Mouse (Mus musculus): ENCODE data around the gene Tubb4b. TPM values are rescaled to one million over a fixed set of nuclear protein-coding genes. Genes with fewer than 3 reads are reported as not detected.
"Not testable (repeated sequence)": the region's sequence is repeated elsewhere in the genome, so short reads cannot be mapped to it uniquely, and the experiment has no call there.

Gene Tubb4b
- polyA plus RNA-seq, 1 experiment from 2014 or later = 76.8 TPM

- WGBS (ENCODE audit: missing documents) = 53% methylated on average over 10 of the region's 12 CpGs
- no peaks in the 10 kb centered on the region for H3K36me3 ChIP-seq (ENCODE audit: inconsistent target)
- peak overlapping the region; percentile 23; the same call in 1 of the 2 replicates for H3K4me3 ChIP-seq (ENCODE audit: inconsistent target)
- peak overlapping the region; percentile 32 for H3K27ac ChIP-seq
- H3K79me2 ChIP-seq (ENCODE audit: inconsistent target) = peaks cover 35% of the 10 kb centered on the region; the same call in 1 of the 2 replicates
Observed at GRCm38 (mm10) chr2:25261870-25262269, 37.4 kb upstream of the Tubb4b start.

DNA sequence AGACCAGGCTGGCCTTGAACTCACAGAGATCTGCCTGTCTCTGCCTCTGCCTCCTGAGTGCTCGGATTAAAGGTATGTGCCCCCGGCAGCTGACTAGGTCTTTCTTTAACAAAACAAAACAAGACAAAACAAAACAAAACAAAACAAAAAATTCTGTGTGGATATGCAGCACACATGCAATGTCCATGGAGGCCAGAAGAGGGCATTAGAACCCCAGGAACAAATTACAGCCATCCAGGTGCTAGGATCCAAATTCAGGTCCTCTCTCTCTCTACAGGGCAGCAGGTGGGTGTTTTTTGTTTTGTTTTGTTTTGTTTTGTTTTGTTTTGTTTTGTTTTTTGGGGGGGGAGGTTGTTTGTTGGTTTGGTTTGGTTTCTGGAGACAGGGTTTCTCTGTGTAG lies 34.4 kb upstream of the Tubb4b start:
- H3K36me3 ChIP-seq (ENCODE audit: inconsistent target) = no peaks in the 10 kb centered on the region
- H3K27ac ChIP-seq = no peak overlapping the region
- H3K4me3 ChIP-seq (ENCODE audit: inconsistent target) = no peak overlapping the region
- H3K79me2 ChIP-seq (ENCODE audit: inconsistent target) = peaks cover 24% of the 10 kb centered on the region; the same call in 1 of the 2 replicates
- 69% methylated on average over 2 of the region's 2 CpGs for WGBS (ENCODE audit: missing documents)

DNA sequence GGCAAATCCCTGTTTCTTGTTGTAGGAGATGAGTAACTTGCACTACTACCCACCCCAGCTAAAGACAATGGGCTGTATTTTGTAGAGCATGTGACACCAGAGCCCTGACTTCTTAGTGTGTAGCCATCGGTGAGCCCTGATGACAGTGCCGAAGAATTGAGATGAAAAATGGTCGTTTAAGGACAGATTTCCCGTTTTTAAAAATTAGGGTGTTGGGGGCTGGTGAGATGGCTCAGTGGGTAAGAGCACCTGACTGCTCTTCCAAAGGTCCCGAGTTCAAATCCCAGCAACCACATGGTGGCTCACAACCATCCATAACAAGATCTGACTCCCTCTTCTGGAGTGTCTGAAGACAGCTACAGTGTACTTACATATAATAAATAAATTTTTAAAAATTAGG lies 32.7 kb upstream of the Tubb4b start:
- H3K4me3 ChIP-seq (ENCODE audit: inconsistent target) = not testable (repeated sequence)

DNA sequence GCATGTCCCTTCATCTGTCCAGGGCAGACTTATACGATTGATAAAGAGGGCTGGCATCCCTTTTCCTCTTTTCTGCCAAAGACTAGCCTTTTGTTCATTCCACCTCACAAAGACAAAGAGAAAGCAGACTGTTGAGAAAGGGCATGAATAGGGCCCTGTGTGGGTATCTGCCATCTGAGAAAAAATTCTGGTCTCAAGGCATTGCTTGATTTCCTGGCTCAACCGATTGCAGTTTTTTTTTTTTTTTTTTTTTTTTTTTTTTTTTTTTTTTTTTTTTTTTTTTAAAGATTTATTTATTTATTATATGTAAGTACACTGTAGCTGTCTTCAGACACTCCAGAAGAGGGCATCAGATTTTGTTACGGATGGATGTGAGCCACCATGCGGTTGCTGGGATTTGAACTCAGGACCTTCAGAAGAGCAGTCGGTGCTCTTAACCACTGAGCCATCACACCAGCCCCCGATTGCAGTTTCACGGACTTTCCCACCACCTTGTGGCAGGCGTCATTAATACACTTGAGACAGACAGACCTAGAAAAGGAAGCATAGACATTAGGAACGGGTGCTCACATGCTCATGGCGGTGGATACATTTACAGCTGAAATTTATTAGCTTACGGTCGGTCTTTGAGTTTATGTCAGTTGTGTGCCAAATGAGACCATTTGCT lies 32.1 kb upstream of the Tubb4b start:
- not testable (repeated sequence) for H3K36me3 ChIP-seq (ENCODE audit: inconsistent target); H3K27ac ChIP-seq
- Histone ChIP-seq H3K4me3 (ENCODE audit: inconsistent target) (peak overlapping the region; percentile 90), H3K79me2 (ENCODE audit: inconsistent target) (peaks cover 19% of the 10 kb centered on the region; the same call in 1 of the 2 replicates)
- WGBS (ENCODE audit: missing documents) = 36% methylated on average over 10 of the region's 12 CpGs

More for the DNA sequence above, 32.7 kb upstream of the Tubb4b start:
- H3K27ac ChIP-seq; H3K36me3 ChIP-seq (ENCODE audit: inconsistent target): not testable (repeated sequence)
- 72% methylated on average over 2 of the region's 5 CpGs for WGBS (ENCODE audit: missing documents)
- peaks cover 19% of the 10 kb centered on the region; the same call in 1 of the 2 replicates for H3K79me2 ChIP-seq (ENCODE audit: inconsistent target)

GRCm38 (mm10) chr2:25255284-25255779 lies 30.8 kb upstream of the Tubb4b start, which contains the start of gene Tmem203:
Gene Tmem203, plus strand, starts transcription at chr2:25255439.
- Histone ChIP-seq H3K79me2 (ENCODE audit: inconsistent target) (peaks cover 19% of the 10 kb centered on the region; the same call in 1 of the 2 replicates), H3K27ac (peak within 1 kb of the TSS; percentile 38), H3K4me3 (ENCODE audit: inconsistent target) (peak within 1 kb of the TSS; percentile 90), H3K36me3 (ENCODE audit: inconsistent target) (peaks cover 15% of the 10 kb centered on the region)
- WGBS (ENCODE audit: missing documents) = under 1% methylated on average over 39 of the region's 39 CpGs

DNA sequence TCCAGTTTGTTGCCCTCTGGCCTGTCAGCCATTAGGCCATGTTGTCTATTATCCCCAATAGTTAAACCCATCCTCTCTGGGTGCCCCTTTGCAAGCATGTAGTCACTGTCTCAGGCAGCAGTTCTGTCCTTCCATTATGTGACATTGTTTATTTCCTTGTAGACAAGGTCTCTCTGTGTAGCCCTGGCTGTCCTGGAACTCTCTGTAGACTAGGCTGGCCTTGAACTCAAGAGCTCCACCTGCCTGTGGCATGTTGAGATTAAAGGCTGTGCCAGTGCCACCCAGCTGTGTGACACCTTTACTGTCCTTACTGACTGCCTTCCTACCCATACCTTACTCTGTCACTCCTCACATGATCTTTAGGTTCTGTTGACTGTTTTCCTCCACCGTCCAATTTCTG lies 27.8 kb upstream of the Tubb4b start:
- H3K79me2 ChIP-seq (ENCODE audit: inconsistent target) = peaks cover 19% of the 10 kb centered on the region; the same call in 1 of the 2 replicates
- H3K4me3 ChIP-seq (ENCODE audit: inconsistent target) = no peak overlapping the region
- peaks cover 45% of the 10 kb centered on the region for H3K36me3 ChIP-seq (ENCODE audit: inconsistent target)
- WGBS (ENCODE audit: missing documents) = 82% methylated on average over 1 of the region's 1 CpGs
- H3K27ac ChIP-seq = no peak overlapping the region

DNA sequence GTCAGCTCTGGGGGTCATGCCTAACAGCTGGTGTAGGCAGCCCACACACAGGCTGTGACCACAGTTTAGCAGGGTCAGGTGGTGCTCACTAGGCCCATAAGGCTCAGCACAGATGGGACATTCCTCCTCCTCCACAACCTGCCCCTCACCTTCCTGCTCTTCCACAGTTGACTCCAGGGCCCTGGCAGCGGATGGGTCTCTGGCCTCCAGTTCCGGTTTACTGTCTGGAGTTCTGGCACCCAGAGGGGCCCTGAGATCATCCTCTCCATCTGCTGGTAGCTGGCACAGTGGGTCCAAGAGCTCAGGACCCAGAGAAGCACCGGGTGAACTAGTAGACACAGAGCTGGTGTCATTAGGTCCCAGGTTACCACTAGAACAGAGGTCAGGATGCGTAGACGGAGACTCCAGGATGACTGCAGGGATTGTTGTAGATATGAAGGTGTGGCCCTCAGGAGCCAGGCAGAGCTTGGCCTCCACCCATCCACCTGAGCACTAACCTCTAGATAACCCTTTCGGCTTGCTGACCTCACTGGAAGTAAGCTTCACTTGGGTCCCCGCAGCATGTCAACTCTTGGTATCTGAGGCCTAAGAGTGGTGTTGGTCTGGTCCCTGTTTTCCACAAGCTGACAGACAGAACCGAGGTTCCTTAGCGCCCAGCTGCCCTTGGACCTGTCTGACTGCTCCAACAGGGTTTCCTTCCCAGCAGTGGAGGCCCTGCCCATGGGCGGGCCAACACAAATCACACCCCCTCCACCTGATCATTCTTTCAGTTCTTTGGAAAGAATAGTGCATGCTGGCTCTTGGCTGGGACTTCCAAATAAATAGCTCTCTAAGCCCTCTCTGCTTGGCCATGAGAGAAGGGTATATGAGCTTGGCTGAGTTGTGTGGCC lies 21.9 kb upstream of the Tubb4b start, which contains the start of gene AL732309.1:
Gene AL732309.1, minus strand, starts transcription at position 681 of the 890 bp plus-strand sequence.
- Histone ChIP-seq H3K27ac (no peak within 1 kb of the TSS), H3K79me2 (ENCODE audit: inconsistent target) (no peaks in the 10 kb centered on the region), H3K4me3 (ENCODE audit: inconsistent target) (no peak within 1 kb of the TSS), H3K36me3 (ENCODE audit: inconsistent target) (peaks cover 49% of the 10 kb centered on the region)
- 86% methylated on average over 10 of the region's 10 CpGs for WGBS (ENCODE audit: missing documents)

DNA sequence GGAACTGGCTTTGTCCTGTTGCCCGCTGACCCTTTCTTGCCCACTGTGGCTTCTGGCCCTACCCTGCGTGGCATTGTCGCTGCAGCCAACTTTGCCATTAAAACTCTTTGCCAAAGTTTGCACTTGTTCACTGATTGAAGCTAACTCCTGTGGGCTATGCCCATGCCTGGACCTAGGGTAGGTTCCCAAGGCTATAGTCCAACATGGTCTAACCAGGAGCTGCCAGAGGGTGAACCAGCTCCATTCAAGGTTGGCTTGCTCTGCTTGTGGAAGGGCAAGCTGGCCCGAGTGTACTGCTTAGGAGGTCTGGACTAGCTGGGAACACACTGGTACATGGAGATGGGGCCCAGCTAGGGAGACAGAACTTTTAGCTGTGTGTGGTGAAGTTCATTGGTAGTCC lies 19.6 kb upstream of the Tubb4b start:
- H3K79me2 ChIP-seq (ENCODE audit: inconsistent target) = no peaks in the 10 kb centered on the region
- 92% methylated on average over 4 of the region's 4 CpGs for WGBS (ENCODE audit: missing documents)
- H3K36me3 ChIP-seq (ENCODE audit: inconsistent target) = peaks cover 26% of the 10 kb centered on the region; the same call in 1 of the 2 replicates
- H3K27ac ChIP-seq = no peak overlapping the region
- no peak overlapping the region for H3K4me3 ChIP-seq (ENCODE audit: inconsistent target)

- Histone ChIP-seq H3K79me2 (ENCODE audit: inconsistent target) (no peaks in the 10 kb centered on the region), H3K36me3 (ENCODE audit: inconsistent target) (peaks cover 18% of the 10 kb centered on the region; the same call in 1 of the 2 replicates), H3K4me3 (ENCODE audit: inconsistent target) (no peak overlapping the region), H3K27ac (no peak overlapping the region)
- 91% methylated on average over 8 of the region's 8 CpGs for WGBS (ENCODE audit: missing documents)
Observed at GRCm38 (mm10) chr2:25243342-25243741, 18.8 kb upstream of the Tubb4b start.

DNA sequence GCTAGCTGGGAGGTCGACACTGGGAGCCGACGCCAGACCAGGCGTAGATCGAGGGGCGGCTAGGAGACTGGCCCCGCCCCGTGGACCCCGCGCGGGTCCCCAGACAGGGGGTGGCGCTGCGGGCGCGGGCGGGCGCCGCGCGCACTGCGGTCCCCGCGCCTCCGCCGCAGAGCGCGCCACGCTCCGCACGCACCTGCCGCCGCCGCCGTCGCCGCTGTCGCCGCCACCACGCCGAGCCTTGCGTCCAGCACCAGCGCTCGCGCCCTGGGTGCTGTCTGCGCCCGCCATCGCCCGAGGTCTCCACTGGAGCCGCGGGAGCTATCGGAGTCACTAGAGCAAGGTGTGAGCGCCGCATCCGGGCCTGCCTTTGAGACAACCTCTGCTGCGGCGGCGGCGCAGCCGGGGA lies 17.6 kb upstream of the Tubb4b start, which contains the start of the genes Rnf208 and Cysrt1:
Gene Rnf208, plus strand, starts transcription at position 155 of the 406 bp plus-strand sequence.
Gene Cysrt1, minus strand, starts transcription at position 352 of the 406 bp plus-strand sequence.
- peaks cover 6% of the 10 kb centered on the region; the same call in 1 of the 2 replicates for H3K36me3 ChIP-seq (ENCODE audit: inconsistent target)
- H3K27ac ChIP-seq = no peak within 1 kb of the TSS
- peak within 1 kb of the TSS; percentile 15; the same call in 1 of the 2 replicates for H3K4me3 ChIP-seq (ENCODE audit: inconsistent target)
- under 1% methylated on average over 47 of the region's 59 CpGs for WGBS (ENCODE audit: missing documents)
- H3K79me2 ChIP-seq (ENCODE audit: inconsistent target) = no peaks in the 10 kb centered on the region

DNA sequence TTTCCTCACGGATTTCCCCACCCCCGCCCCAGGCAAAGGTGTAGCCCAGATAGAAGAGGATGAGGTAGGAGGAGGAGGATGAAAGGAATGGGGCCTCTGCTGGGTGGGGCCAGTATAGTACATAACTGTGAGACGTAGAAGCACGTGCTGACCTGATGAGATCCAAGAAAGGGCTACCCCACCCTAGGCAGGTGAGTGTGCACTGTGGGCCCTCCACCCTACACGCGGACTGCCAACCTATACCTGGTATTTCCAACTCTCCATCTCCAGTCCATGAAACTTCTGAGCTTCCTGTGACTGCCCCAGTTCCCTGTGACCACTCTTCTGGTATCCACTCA lies 16.9 kb upstream of the Tubb4b start:
- Histone ChIP-seq H3K4me3 (ENCODE audit: inconsistent target) (no peak overlapping the region), H3K27ac (no peak overlapping the region), H3K36me3 (ENCODE audit: inconsistent target) (peaks cover 2% of the 10 kb centered on the region; the same call in 1 of the 2 replicates), H3K79me2 (ENCODE audit: inconsistent target) (no peaks in the 10 kb centered on the region)
- WGBS (ENCODE audit: missing documents) = 29% methylated on average over 6 of the region's 6 CpGs

DNA sequence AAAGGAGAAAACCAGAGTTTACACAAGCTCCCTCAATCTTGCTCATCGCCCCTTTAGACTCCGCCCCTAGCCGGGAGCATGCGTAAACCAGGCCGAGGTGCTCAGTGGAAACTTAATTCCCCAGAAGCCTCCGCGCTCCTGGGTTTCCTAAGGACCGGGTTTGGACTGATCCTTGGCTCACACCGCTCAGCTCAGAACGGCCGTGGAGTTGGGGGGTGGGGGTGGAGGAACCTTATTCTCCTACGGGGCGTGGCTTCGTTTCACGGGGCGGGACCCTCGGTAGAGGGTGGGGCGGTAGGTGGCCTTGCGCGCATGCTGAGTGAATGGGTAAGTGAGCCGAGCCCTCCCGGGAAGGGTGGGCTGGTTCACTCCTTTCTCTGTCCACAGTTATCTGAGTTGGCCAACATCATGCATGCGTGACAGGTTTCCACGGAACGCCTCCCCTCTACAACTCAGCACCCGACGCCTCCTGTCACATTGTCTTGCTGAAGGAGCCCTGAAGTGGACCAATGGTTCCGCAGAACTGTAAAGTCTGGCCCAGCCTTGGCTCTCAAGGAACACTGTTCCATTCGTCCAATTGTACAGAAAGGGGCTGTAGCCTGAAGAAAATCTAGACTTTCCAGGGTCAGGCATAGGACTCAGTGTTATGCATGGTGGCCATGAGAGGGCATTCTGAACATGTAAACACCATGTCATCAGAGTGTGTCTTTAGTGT lies 16.4 kb upstream of the Tubb4b start:
- 2% methylated on average over 29 of the region's 29 CpGs for WGBS (ENCODE audit: missing documents)
- Histone ChIP-seq H3K79me2 (ENCODE audit: inconsistent target) (no peaks in the 10 kb centered on the region), H3K4me3 (ENCODE audit: inconsistent target) (peak overlapping the region; percentile 15; the same call in 1 of the 2 replicates), H3K36me3 (ENCODE audit: inconsistent target) (no peaks in the 10 kb centered on the region), H3K27ac (no peak overlapping the region)

DNA sequence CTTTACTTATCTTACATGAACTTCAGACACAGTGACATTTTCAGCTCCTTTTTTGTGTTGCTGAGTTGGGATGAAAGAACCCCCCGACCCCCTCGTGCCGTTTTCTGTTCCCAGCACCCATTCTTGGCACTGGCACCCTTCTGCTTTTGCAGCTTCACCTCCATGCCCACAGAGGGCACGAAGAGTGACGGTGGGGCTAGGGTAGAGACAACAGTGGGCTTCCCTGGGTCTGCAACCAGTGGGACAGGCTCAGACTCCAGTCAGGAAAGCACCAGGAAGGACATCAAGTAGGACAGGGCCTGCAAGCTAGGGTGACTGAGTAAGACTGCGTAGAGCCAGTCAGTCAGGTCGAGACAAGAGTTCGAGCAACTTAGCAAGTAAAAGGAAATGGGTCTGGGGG lies 15.8 kb upstream of the Tubb4b start:
- no peaks in the 10 kb centered on the region for H3K79me2 ChIP-seq (ENCODE audit: inconsistent target)
- 64% methylated on average over 8 of the region's 8 CpGs for whole genome bisulfite sequencing (ENCODE audit: missing documents)
- peak overlapping the region; percentile 15; the same call in 1 of the 2 replicates for H3K4me3 ChIP-seq (ENCODE audit: inconsistent target)
- H3K36me3 ChIP-seq (ENCODE audit: inconsistent target) = no peaks in the 10 kb centered on the region
- H3K27ac ChIP-seq = no peak overlapping the region

GRCm38 (mm10) chr2:25239766-25240165 lies 15.3 kb upstream of the Tubb4b start:
- 79% methylated on average over 3 of the region's 3 CpGs for WGBS (ENCODE audit: missing documents)
- Histone ChIP-seq H3K36me3 (ENCODE audit: inconsistent target) (no peaks in the 10 kb centered on the region), H3K4me3 (ENCODE audit: inconsistent target) (no peak overlapping the region), H3K27ac (no peak overlapping the region), H3K79me2 (ENCODE audit: inconsistent target) (no peaks in the 10 kb centered on the region)
